Mouse (Mus musculus): Measurements from ENCODE around the gene Stx1a. TPM values are rescaled to one million over a fixed set of nuclear protein-coding genes. Genes with fewer than 3 reads are reported as not detected.

The Stx1a gene
- polyA plus RNA-seq, 1 experiment from 2014 or later = 5.8 TPM

GRCm38 (mm10) chr5:135016224-135016759 lies 7.0 kb upstream of the Stx1a start:
- ATAC-seq = no peak

DNA sequence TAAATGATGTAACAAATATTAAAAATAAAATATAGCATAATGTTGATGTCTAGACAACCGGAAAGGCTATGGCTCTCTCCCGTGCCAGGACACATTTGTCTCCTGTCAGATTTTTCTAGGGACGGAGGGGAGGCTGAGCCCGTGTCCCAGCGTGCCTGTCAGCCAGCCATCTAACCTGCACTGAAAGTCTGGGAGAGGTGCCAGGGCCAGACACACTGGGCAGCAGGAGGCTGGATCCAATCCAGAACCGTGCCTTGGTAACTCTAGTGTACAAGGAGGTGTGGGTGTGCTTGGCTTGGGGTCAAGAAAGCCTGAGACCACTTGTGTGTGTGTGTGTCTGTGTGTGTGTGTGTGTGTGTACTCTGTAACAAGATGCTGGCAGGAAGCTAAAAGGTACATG lies 1.5 kb upstream of the Stx1a start:
- Histone ChIP-seq H3K4me1 (ENCODE audit: insufficient read depth, low read depth, low read length) (peaks cover 10% of the 10 kb centered on the region; the same call in 1 of the 2 replicates), H3K4me3 (ENCODE audit: low read depth, low read length) (no peak overlapping the region), H3K27me3 (replicated peaks; ENCODE audit: insufficient read depth, low read length) (no peaks in the 10 kb centered on the region), H3K36me3 (ENCODE audit: insufficient read depth, low read length) (no peaks in the 10 kb centered on the region), H3K9ac (replicated peaks; ENCODE audit: low read depth) (no peak overlapping the region), H3K27ac (ENCODE audit: low read length) (peak overlapping the region; percentile 43; the same call in 1 of the 2 replicates), H3K4me2 (replicated peaks; ENCODE audit: low read depth, low read length) (no peak overlapping the region), H3K9me3 (ENCODE audit: low read length) (no peaks in the 10 kb centered on the region)
- 17% methylated on average over 6 of the region's 6 CpGs for WGBS
- TF ChIP-seq EP300 (IDR thresholded peaks at IDR 0.05) = peak; percentile 86
- no peak for TF ChIP-seq CTCF (IDR thresholded peaks at IDR 0.05)
- ATAC-seq (peak; percentile 77), DNase-seq (ENCODE audit: low spot score) (peak; percentile 94)

More at GRCm38 (mm10) chr5:135016224-135016759, 7.0 kb upstream of the Stx1a start:
- Histone ChIP-seq H3K4me2 (replicated peaks; ENCODE audit: low read depth, low read length) (no peak overlapping the region), H3K27ac (ENCODE audit: low read length) (no peak overlapping the region), H3K4me1 (ENCODE audit: insufficient read depth, low read depth, low read length) (no peaks in the 10 kb centered on the region), H3K9ac (replicated peaks; ENCODE audit: low read depth) (no peak overlapping the region), H3K36me3 (ENCODE audit: insufficient read depth, low read length) (no peaks in the 10 kb centered on the region), H3K4me3 (ENCODE audit: low read depth, low read length) (no peak overlapping the region), H3K9me3 (ENCODE audit: low read length) (no peaks in the 10 kb centered on the region), H3K27me3 (replicated peaks; ENCODE audit: insufficient read depth, low read length) (no peaks in the 10 kb centered on the region)
- no peak for DNase-seq (ENCODE audit: low spot score)
- WGBS = 39% methylated on average over 4 of the region's 4 CpGs
- TF ChIP-seq EP300 (IDR thresholded peaks at IDR 0.05) = no peak
- peak; percentile 34 for TF ChIP-seq CTCF (IDR thresholded peaks at IDR 0.05)

DNA sequence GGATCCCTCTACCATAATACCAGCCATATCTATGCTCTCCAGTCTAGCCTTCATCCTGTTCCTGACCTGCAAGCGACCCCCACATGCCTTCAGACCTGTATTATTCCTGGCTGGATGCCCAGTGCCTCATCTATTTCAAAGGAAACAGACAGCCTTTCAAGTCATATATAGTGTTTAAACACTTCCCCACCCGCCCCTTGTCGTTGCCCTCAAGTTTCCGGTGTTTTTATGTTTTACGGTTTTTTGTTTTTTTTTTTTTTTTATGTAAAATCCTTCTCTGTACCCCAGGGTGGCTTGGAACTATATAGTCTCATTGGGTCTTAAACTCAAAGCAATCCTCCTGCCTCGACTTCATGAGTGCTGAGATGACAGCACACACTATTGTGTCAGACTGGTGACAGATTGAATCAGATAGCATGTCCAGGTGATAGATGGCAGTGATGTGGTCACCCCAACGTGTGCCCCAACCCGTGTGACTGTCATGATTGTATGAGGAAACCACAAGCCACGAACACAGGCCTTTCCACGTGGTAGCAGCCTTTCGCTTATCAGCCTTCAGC lies 1.5 kb downstream of the Stx1a start:
- 18% methylated on average over 11 of the region's 11 CpGs for WGBS
- H3K9me3 ChIP-seq (ENCODE audit: low read length) = no peaks in the 10 kb centered on the region
- H3K27ac ChIP-seq (ENCODE audit: low read length) = no peak overlapping the region
- TF ChIP-seq CTCF (IDR thresholded peaks at IDR 0.05) (no peak), EP300 (IDR thresholded peaks at IDR 0.05) (no peak)
- no peaks in the 10 kb centered on the region for H3K27me3 ChIP-seq (replicated peaks; ENCODE audit: insufficient read depth, low read length)
- ATAC-seq (no peak), DNase-seq (ENCODE audit: low spot score) (no peak)
- no peaks in the 10 kb centered on the region for H3K36me3 ChIP-seq (ENCODE audit: insufficient read depth, low read length)
- H3K4me1 ChIP-seq (ENCODE audit: insufficient read depth, low read depth, low read length) = peaks cover 18% of the 10 kb centered on the region; the same call in 1 of the 2 replicates
- H3K4me2 ChIP-seq (replicated peaks; ENCODE audit: low read depth, low read length) = peak overlapping the region; percentile 78; the same call in 1 of the 2 replicates
- H3K9ac ChIP-seq (replicated peaks; ENCODE audit: low read depth) = no peak overlapping the region
- H3K4me3 ChIP-seq (ENCODE audit: low read depth, low read length) = no peak overlapping the region

DNA sequence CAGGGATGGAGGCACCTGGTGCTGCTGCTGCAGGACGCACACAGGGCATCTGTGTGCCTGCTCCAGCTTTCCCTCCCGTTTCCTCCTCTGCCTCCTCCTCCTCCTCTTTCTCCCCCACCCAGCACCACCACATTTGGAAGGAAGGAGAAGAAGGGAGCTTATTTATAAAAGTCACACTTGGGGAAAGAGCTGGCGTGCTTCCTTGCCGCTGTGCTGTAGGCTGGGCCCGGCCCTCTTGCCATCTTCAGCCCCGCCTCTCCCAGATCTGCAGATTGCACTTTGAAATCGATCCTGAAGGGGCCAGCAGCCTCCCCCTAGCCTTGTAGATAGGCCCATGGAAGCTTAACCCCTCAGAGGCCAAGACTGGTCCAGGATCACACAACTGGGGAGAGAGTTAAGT lies 2.6 kb downstream of the Stx1a start:
- no peak overlapping the region for H3K27ac ChIP-seq (ENCODE audit: low read length)
- H3K4me2 ChIP-seq (replicated peaks; ENCODE audit: low read depth, low read length) = no peak overlapping the region
- H3K36me3 ChIP-seq (ENCODE audit: insufficient read depth, low read length) = no peaks in the 10 kb centered on the region
- no peak overlapping the region for H3K4me3 ChIP-seq (ENCODE audit: low read depth, low read length)
- DNase-seq (ENCODE audit: low spot score) = peak; percentile 31
- no peak for ATAC-seq
- no peaks in the 10 kb centered on the region for H3K9me3 ChIP-seq (ENCODE audit: low read length)
- TF ChIP-seq EP300 (IDR thresholded peaks at IDR 0.05) (no peak), CTCF (IDR thresholded peaks at IDR 0.05) (peak; percentile 26; the same call in 1 of the 2 replicates)
- H3K4me1 ChIP-seq (ENCODE audit: insufficient read depth, low read depth, low read length) = peaks cover 18% of the 10 kb centered on the region; the same call in 1 of the 2 replicates
- H3K9ac ChIP-seq (replicated peaks; ENCODE audit: low read depth) = no peak overlapping the region
- no peaks in the 10 kb centered on the region for H3K27me3 ChIP-seq (replicated peaks; ENCODE audit: insufficient read depth, low read length)
- WGBS = 5% methylated on average over 6 of the region's 7 CpGs

DNA sequence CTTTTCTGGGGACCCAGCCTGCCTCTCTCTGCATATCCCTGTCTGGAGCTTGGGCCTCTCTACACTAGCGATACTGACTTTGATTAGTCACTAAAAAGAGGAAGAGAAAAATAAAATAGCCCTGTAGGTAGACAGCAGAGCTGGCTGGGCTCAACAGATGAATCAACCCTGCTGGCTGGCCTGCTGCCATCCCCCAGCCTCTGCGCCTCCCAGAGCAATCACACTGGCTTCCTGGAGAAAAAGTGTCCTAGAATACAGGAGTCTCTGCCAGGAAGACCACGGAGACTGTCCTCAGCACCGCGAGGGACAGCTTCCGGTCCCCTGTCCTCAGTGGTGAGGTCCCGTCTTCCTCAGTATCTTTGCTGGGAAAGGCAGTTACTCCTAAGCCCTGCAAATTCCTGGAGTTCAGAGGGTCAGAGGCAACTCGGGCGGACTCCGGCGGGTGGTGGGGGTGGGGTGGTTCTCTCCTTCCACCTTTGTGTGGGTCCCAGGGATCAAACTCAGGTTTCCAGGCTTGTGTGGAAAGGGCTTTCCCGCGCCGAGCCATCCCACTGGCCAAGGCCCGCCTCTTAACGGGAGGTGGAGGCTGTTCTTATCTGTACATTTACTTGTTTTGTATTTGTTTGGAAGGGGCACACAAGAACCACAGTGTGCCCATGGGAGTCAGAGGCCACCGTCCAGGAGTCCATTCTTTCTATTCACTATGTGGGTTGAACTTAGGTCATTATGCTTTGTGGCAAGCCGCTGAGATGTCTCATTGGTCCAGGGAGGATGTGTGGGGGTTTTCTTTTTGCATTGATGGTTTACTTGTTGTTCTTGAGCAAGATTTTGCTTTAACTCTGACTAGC lies 5.9 kb downstream of the Stx1a start:
- peak; percentile 30 for ATAC-seq
- H3K4me1 ChIP-seq (ENCODE audit: insufficient read depth, low read depth, low read length) = peaks cover 8% of the 10 kb centered on the region; the same call in 1 of the 2 replicates
- H3K27ac ChIP-seq (ENCODE audit: low read length) = no peak overlapping the region
- no peaks in the 10 kb centered on the region for H3K9me3 ChIP-seq (ENCODE audit: low read length)
- H3K4me2 ChIP-seq (replicated peaks; ENCODE audit: low read depth, low read length) = 0 out of 2 replicates have a peak overlapping the region, but pooled peaks have one; percentile 28
- H3K9ac ChIP-seq (replicated peaks; ENCODE audit: low read depth) = no peak overlapping the region
- H3K4me3 ChIP-seq (ENCODE audit: low read depth, low read length) = no peak overlapping the region
- 34% methylated on average over 18 of the region's 18 CpGs for WGBS
- no peaks in the 10 kb centered on the region for H3K27me3 ChIP-seq (replicated peaks; ENCODE audit: insufficient read depth, low read length)
- peak; percentile 56 for DNase-seq (ENCODE audit: low spot score)
- H3K36me3 ChIP-seq (ENCODE audit: insufficient read depth, low read length) = no peaks in the 10 kb centered on the region
- TF ChIP-seq CTCF (IDR thresholded peaks at IDR 0.05) (no peak), EP300 (IDR thresholded peaks at IDR 0.05) (no peak)

DNA sequence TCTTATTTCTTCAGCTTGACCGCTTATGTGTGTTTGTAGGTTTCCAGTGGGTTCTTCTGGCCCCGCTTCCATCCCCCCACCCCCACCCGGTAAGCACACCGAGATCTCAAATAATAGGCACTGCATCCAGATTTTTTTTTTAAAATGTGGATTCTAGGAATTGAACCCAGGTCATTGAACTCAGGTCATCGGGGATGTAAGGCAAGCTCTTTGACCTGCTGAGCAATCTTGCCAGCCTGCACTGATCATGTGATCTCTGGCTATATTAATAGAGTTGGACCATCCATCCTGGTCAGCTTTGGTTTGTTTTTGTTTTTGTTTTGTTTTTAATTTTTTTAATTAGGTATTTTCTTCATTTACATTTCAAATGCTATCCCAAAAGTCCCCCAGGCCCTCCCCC lies 9.3 kb downstream of the Stx1a start:
- ATAC-seq (no peak), DNase-seq (ENCODE audit: low spot score) (no peak)
- 84% methylated on average over 5 of the region's 5 CpGs for WGBS

More for the DNA sequence above, 9.3 kb downstream of the Stx1a start:
- no peaks in the 10 kb centered on the region for H3K27me3 ChIP-seq (replicated peaks; ENCODE audit: insufficient read depth, low read length)
- H3K4me3 ChIP-seq (ENCODE audit: low read depth, low read length) = no peak overlapping the region
- no peak overlapping the region for H3K9ac ChIP-seq (replicated peaks; ENCODE audit: low read depth)
- H3K4me1 ChIP-seq (ENCODE audit: insufficient read depth, low read depth, low read length) = peaks cover 8% of the 10 kb centered on the region; the same call in 1 of the 2 replicates
- H3K36me3 ChIP-seq (ENCODE audit: insufficient read depth, low read length) = no peaks in the 10 kb centered on the region
- no peak overlapping the region for H3K27ac ChIP-seq (ENCODE audit: low read length)
- no peak for TF ChIP-seq EP300 (IDR thresholded peaks at IDR 0.05)
- TF ChIP-seq CTCF (IDR thresholded peaks at IDR 0.05) = no peak
- no peak overlapping the region for H3K4me2 ChIP-seq (replicated peaks; ENCODE audit: low read depth, low read length)
- no peaks in the 10 kb centered on the region for H3K9me3 ChIP-seq (ENCODE audit: low read length)
